Mouse (Mus musculus) urinary bladder, postnatal 4 days (tissue): ENCODE results near the gene Lats2.
"Not testable (repeated sequence)": the region's sequence is repeated elsewhere in the genome, so short reads cannot be mapped to it uniquely, and the experiment has no call there.

Experiments used
- DNase-seq, 2 experiments: peaks; one replicate each; pipeline ENCODE4 v3.0.0; 2021 to 2022; ENCODE audit warnings: low spot score in 2 of 2

Gene Lats2

DNA sequence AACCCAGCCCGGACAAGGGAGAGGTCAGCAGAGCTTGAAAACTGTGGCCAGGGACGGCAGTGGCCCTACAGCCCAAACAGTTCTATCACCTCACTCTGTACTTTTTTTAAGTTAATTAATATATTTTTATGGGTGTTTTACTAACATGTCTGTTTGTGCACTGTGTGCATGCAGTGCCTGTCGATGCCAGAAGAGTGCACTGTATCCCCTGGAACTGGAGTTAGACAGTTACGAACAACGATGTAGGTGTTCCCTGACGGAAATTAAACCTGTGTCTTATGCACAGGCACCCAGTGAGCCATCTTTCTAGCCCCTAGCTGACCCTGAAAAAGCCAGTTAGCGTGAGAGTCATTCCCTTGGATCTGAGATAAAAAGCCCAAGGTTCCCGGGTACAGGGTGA lies 62.6 kb downstream of the Lats2 start:
- DNase-seq, result peak in 1 of 2 experiments; percentile 47

DNA sequence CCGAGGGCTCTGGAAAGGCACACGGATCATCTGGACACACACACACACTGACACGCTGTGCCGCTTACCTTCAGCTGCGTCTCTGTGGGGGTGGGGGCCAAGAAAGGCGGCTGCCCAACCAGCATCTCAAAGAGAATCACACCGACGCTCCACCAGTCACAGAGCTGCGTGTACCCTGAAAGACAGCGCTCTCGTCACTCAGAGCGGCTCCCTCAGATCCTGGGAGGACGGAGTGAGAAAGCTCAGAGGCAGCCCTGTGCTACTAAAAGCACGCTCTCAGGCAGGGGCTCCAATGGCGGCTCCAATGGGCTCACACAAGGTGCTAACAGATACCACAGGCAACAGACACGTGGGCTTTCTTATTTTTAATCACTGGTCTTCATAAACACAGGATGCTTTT lies 63.9 kb downstream of the Lats2 start:
- peak in 1 of 2 experiments; percentile 44 for DNase-seq

- DNase-seq, result peak in 1 of 2 experiments; percentile 20
These were observed 65.6 kb downstream of the Lats2 start for GRCm38 (mm10) chr14:57692517-57693130.

GRCm38 (mm10) chr14:57691316-57691715 lies 66.9 kb downstream of the Lats2 start:
- no peak for DNase-seq

GRCm38 (mm10) chr14:57690681-57691080 lies 67.5 kb downstream of the Lats2 start:
- no peak for DNase-seq

DNA sequence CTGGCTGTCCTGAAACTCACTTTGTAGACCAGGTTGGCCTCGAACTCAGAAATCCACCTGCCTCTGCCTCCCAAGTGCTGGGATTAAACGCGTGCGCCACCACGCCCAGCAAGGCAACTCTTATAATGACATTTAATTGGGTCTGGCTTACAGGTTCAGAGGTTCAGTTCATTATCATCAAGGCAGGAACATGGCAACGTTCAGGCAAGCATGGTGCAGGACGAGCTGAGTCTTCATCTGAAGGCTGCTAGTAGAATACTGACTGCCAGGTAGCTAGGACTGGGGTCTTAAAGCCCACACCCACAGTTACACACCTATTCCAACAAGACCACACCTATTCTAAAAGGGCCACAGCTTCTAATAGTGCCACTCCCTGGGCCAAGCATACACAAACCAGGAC lies 70.1 kb downstream of the Lats2 start:
- not testable (repeated sequence) for DNase-seq

DNA sequence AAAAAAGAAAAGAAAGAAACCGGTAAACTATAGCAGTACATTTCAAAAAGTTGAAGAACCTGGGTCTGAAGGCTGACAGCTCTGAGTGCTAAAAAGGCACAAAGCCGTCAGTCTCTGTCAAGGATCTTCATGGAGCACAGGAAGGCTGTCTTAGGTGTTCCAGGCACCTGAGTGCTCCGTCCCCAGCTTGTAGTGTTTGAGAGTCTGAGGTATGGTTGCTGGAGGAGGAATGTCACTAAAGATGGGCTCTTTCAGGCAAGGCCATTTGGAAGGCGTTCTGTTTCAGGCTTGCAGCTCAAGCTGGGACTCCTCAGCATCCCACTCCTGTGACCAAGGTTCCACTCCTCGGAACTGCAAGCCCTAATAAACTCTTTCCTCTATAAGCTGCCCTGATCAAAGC lies 70.7 kb downstream of the Lats2 start:
- no peak for DNase-seq

GRCm38 (mm10) chr14:57686647-57687046 lies 71.5 kb downstream of the Lats2 start:
- DNase-seq, result no peak

DNA sequence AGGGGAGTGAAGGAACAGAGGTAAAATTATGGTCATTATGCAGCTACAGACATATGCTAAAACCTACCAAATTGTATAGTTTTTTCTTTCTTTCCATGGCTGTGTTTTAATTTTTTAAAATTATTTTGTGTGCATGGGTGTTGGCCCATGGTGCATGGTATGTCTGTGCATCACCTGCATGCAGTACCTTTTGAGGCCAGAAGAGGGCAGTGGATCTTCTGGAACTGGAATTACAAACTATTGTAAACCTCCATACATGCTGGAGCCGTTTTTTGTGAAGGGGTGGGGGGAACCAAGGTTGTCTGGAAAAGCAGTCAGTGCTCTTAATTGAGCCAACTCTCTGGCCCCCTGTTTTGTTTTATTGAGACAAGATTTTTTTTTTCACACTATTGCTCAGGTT lies 73.6 kb downstream of the Lats2 start:
- peak in 1 of 2 experiments; percentile 83 for DNase-seq

DNA sequence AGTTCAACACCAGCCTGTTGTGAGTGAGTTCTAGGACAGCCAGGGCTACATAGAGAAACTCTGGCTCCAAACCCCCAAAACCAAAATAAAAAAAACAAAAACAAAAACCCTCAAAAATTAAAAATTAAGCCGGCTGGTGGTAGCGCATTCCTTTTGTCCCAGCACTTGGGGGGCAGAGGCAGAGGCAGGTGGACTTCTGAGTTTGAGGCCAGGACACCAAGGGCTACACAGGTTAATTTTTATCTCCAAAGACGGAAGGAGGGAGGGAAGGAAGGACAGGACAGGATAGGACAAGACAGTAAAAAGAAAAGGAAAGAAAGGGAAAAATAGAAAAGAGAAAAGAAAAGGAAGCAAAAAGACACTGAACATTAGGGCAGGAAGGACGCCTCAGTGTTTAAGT lies 75.4 kb downstream of the Lats2 start:
- DNase-seq, result no peak

DNA sequence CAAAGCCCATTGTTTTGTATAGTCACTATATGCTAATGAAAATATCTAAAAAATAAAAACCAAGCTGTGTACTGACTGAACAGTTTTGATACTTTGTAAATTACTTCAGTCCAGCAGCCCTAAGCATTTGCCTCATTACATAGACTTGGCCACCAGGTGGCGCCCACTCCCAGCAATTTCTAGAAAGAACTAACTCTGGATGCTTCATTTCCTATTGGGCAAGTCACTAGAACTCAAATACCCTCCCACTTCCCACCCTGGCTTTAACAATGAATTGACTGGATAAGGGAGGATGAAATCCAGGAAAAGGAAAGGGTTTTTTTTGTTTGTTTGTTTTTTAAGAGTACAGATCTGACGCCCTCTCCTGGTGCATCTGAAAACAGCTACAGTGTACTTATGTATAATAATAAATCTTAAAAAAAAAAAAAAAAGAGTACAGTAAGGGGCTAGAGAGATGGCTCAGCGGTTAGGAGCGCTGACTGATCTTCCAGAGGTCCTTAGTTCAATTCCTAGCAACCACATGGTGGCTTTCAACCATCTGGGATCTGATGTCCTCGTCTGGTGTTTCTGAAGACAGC lies 78.1 kb downstream of the Lats2 start:
- DNase-seq, result peak; percentile 69 to 82

- no peak for DNase-seq
These were observed 78.7 kb downstream of the Lats2 start for GRCm38 (mm10) chr14:57679523-57679922.

DNA sequence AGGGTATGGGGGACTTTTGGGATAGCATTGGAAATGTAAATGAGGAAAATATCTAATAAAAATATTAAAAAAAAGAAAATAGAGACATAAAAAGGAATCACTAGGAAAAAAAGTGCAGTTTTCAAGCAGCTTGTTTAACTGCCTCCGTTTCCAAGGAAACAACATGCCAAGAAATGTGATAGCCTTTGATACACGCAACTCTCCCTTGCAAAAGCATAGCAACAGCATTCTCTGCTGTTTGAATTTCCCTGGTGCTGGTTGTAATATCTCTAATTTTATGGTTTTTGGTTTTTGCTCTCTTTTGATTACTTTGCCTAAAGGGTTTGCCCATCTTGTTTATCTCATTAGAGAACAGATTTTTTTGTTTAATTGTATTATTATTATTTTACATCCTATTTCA lies 82.7 kb downstream of the Lats2 start:
- DNase-seq, result no peak

GRCm38 (mm10) chr14:57665628-57665950 lies 92.6 kb downstream of the Lats2 start:
- no peak for DNase-seq

DNA sequence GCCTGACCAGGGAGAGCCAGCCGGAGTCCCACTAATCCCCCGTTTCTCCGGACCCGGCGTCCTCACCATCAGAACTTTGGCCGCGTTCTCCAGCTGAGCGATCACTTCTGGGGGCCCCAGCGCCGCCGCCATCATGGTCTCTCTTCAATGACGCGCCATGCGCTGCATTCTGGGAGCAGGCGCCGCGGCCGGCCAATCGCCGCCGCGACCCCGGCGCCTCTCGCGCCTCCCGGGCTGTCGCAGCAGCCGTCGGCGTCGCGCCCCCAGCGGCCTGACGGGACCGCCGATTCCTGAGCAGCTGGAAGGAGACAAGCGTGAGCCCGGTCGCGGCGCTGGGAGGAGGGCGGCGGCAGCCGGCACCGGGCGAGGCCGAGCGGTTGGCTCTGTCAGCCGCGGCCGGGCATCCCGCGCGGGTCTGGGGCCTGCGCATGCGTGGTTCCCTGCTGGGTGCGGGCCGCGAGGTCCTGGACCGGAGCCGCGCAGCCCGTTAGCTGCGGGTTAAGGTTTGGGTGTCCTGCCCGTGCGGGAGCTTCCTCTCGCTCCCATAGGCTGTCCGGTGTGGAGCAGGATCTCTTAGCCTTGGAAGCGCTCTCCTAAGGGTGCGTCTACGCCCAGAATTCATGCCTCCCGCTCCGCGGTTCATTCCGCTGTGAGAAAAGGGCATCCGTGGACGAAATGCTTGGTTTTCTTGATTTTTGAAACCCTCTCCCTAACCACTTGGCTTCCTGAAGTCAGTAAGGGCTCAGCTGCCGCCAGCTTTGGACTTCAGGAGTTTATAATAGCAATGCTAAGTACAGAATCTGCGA lies 93.2 kb downstream of the Lats2 start, which contains the start of gene Xpo4:
Xpo4 (minus strand) TSS at position 609 of the 806 bp plus-strand sequence.
- DNase-seq, result peak; percentile 77 to 80

GRCm38 (mm10) chr14:57664311-57664821 lies 93.8 kb downstream of the Lats2 start:
- DNase-seq, result no peak

DNA sequence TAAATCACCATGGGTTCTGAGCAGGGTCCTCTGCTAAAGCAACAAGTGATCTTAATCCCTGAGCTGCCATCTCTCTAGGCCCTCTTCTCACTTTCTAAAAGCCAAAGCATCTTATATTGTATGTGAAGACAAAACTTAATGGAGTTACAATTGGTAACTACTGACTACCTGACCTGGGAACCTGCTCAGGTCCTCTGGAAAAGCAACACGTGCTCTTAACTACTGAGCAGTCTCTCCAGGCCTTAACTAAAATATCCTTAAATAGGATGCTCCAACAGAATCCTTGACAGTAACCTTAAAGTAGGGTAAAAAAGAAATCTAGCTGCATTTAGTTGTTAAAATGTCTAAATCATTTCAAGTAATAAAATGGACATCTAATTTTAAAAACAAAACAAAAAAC lies 94.6 kb downstream of the Lats2 start:
- DNase-seq, result no peak

DNA sequence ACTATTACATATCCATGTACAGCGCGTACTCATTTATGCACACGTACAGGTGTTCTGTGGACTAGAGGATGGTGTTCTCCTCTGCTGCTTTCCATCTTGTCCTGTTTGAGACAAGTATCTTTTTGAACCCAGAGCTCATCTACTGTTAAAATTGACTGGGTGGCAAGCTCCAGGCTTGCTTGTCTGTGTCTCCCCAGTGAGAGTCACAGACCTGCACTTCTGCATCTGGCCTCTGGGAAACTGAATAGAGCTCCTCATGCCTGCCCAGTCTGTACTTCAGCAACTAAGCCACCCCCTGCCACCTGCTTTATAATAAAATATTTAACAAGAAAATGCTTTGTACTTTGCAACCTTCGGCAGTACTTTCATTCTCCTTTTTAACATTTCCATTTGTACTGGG lies 99.9 kb downstream of the Lats2 start:
- no peak for DNase-seq

DNA sequence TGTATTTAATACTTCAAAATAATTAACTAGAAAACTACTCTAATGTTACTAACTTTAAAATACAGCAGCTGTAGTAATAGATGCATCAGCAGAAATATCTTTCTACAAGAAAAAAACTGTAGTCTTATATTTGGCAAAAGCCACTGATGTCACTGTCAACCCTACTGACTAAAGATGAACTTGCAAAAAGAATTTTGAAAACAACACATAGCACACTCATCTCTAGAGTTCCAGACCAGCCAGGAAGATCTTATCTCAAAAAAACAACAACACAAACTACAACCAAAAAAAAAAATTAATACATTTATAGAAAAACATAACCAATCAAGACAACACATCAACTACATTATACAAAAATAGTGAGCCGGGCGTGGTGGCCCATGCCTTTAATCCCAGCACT lies 100.7 kb downstream of the Lats2 start:
- DNase-seq, result no peak

GRCm38 (mm10) chr14:57656519-57656918 lies 101.7 kb downstream of the Lats2 start:
- DNase-seq, result not testable (repeated sequence)

DNA sequence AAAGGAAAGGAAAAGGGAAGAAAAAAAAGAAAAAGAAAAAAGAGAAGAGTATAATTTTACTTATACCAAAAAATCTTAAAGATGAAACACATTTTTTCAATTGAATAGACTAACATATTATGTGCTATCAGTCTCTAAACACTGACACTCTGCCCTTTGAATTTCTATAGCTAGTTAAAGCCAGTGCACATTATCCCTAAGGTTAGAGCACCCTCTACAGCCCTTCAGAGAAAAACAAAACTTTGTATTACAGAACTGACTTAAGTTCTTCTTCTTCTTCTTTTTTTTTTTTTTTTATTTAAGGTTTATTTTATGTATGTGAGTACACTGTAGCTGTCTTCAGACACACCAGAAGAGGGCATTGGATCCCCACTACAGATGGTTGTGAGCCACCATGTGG lies 108.7 kb downstream of the Lats2 start:
- no peak for DNase-seq

DNA sequence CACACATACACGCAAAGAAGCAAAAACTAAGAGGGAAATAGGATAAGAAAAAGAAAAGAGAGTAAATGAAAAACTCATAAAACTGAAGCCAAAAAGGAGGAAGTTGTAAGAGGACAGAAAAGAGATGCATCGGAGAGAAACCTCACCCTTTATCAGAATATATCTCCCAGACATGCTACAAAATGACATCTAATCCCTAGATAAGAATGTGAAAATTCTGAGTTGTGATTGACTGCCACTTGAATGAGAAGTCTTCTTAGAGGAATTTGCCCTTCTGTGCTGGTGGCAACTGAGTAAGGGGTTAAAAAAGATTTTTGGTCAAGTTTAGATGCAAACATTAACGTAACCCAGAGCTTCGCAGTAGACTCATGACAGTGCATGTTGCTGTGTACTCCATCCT lies 112.0 kb downstream of the Lats2 start:
- no peak for DNase-seq
